In genomic region chr3:138495166-138496145, GRCm38 (mm10) we compare ENCODE assay signal across 14 mouse cellular contexts. TPM values are rescaled to one million over a fixed set of nuclear protein-coding genes. Genes with fewer than 3 reads are reported as not detected.
DNase-seq lines count a peak whose midpoint lies in the region; ATAC-seq and TF ChIP-seq lines count a peak whose summit lies in the region.
"Had no signal": no experiment of that assay in that cellular context is flagged by ENCODE, and none has a peak within 500 bp of the region (broad histone marks: within the 10 kb centered on the region; RNA-seq: fewer than 3 reads in every experiment).

No protein-coding gene starts in this region.

- no peaks in the 10 kb centered on the region for H3K9me3 ChIP-seq in liver, embryonic 14.5 days (ENCODE audit: control insufficient read depth, low read length)
- H3K9me3 ChIP-seq: lung, embryonic 15.5 days had no signal

- H3K4me2 ChIP-seq in liver, embryonic 14.5 days (ENCODE audit: low read depth) = peak overlapping the region; percentile 36
- H3K4me2 ChIP-seq: heart, embryonic 12.5 days; lung, embryonic 15.5 days had no signal

- H3K4me3 ChIP-seq in liver, embryonic 14.5 days (ENCODE audit: insufficient read depth in 1 of 2, low read depth in 2 of 2, low read length in 2 of 2) = no peak overlapping the region; a peak in 1 of 4 replicates
- H3K4me3 ChIP-seq: heart, embryonic 12.5 days; lung, embryonic 15.5 days had no signal

- H3K4me1 ChIP-seq in liver, embryonic 14.5 days (replicated peaks; ENCODE audit: control insufficient read depth in 2 of 2, insufficient read depth in 2 of 2, low read length in 1 of 2) = peaks cover 12 to 13% of the 10 kb centered on the region in 2 experiments
- H3K4me1 ChIP-seq: heart, embryonic 12.5 days; lung, embryonic 15.5 days had no signal

- no peaks in the 10 kb centered on the region for H3K36me3 ChIP-seq in liver, embryonic 14.5 days (replicated peaks; ENCODE audit: control insufficient read depth, insufficient read depth, low read depth)
- H3K36me3 ChIP-seq: heart, embryonic 12.5 days; lung, embryonic 15.5 days had no signal

- TF ChIP-seq CTCF in liver, embryonic 14.5 days (IDR thresholded peaks at IDR 0.05; ENCODE audit: low read depth) = no peak

- WGBS in liver, embryonic 14.5 days (ENCODE audit: insufficient replicate concordance) = 37% methylated on average over 11 of the region's 11 CpGs

- no peaks in the 10 kb centered on the region for H3K27me3 ChIP-seq in liver, embryonic 14.5 days (ENCODE audit: control insufficient read depth, insufficient read depth, low read length)
- H3K27me3 ChIP-seq: heart, embryonic 12.5 days; lung, embryonic 15.5 days had no signal

- H3K9ac ChIP-seq in liver, embryonic 14.5 days (replicated peaks) = peak overlapping the region; percentile 31; the same call in 1 of the 2 replicates
- H3K9ac ChIP-seq: heart, embryonic 12.5 days; lung, embryonic 15.5 days had no signal

- no peak for TF ChIP-seq EP300 in liver, embryonic 14.5 days (IDR thresholded peaks at IDR 0.05; ENCODE audit: low read depth)

- ATAC-seq in liver, embryonic 14.5 days (ENCODE audit: insufficient read depth) = peak; percentile 63
- ATAC-seq: hindbrain, embryonic 16.5 days had no signal

- H3K27ac ChIP-seq in liver, embryonic 14.5 days = peak overlapping the region; percentile 27; the same call in 1 of the 2 replicates
- H3K27ac ChIP-seq: lung, embryonic 15.5 days had no signal

- peak; percentile 24 to 35 for DNase-seq in right cerebral cortex, adult 2 months (ENCODE audit: low spot score in 2 of 2)
- no peak for DNase-seq in right cerebral cortex, postnatal 10 days (ENCODE audit: low spot score in 2 of 2)
- peak; percentile 55 for DNase-seq in c-Kit-positive CD71-positive TER-119-positive erythroid progenitor cells, embryonic 14.5 days (ENCODE audit: low spot score)
- DNase-seq in liver, embryonic 14.5 days (ENCODE audit: low read depth in 3 of 3, low spot score in 3 of 3) = no peak
- DNase-seq in testis, postnatal 14 days (ENCODE audit: low spot score) = no peak
- no peak for DNase-seq in Muller cell, postnatal 12 days (ENCODE audit: inconsistent ontology term)
- DNase-seq in layer of hippocampus, adult 11-12 months (ENCODE audit: low spot score) = no peak
- DNase-seq: cerebellum, adult 9-10 months; kidney, postnatal 4 days; retina, postnatal 1 day; thymus, postnatal 36 days had no signal

RNA-seq across cellular contexts. Expression of gene Metap1, which starts 6.1 kb away (rescaled TPM):
- 15.8 and 22.2 TPM in 2 replicates for polyA plus RNA-seq in liver, embryonic 14.5 days (2012; rRNA removed)
- polyA plus RNA-seq in liver, embryonic 14.5 days (2014; fragmentation: Nextera tagmentation; extraction: Ambion mirVana) = 21.9 and 25.4 TPM in 2 replicates

RNA-seq across cellular contexts. Expression of gene Eif4e, which starts 30.5 kb away (rescaled TPM):
- polyA plus RNA-seq in liver, embryonic 14.5 days (2012; rRNA removed) = 22.6 and 74.4 TPM in 2 replicates
- polyA plus RNA-seq in liver, embryonic 14.5 days (2014; fragmentation: Nextera tagmentation; extraction: Ambion mirVana) = 180 and 187 TPM in 2 replicates

RNA-seq across cellular contexts. Expression of gene Adh5, which starts 52.6 kb away (rescaled TPM):
- polyA plus RNA-seq in liver, embryonic 14.5 days (2012; rRNA removed) = 27.6 and 38.9 TPM in 2 replicates
- 87.4 and 92.6 TPM in 2 replicates for polyA plus RNA-seq in liver, embryonic 14.5 days (2014; fragmentation: Nextera tagmentation; extraction: Ambion mirVana)

Comparison
In these comparisons a context has a peak if more than half of its experiments do, and no peak if none do; other contexts are left out.
1. DNase-seq: peak in right cerebral cortex, adult 2 months (2 of 2) and c-Kit-positive CD71-positive TER-119-positive erythroid progenitor cells, embryonic 14.5 days (single experiment); none in right cerebral cortex, postnatal 10 days (0 of 2), liver, embryonic 14.5 days (0 of 3), testis, postnatal 14 days (single experiment), Muller cell, postnatal 12 days (single experiment) and layer of hippocampus, adult 11-12 months (single experiment).